Mouse (Mus musculus): ENCODE measurements at regions not wholly inside any gene's neighbourhood (a gene's known extent, or its start where the extent isn't known, plus 50 kb on each side); places are given as distances from the start of the nearest gene placed in this dataset.
"Not testable (repeated sequence)": the region's sequence is repeated elsewhere in the genome, so short reads cannot be mapped to it uniquely, and the experiment has no call there.

GRCm38 (mm10) chr15:92965556-92965955, 309.4 kb downstream of the Gxylt1 start:
- no peaks in the 10 kb centered on the region for H3K36me3 ChIP-seq (ENCODE audit: control insufficient read depth, insufficient read depth, low read length)
- no peaks in the 10 kb centered on the region for H3K9me3 ChIP-seq (ENCODE audit: control insufficient read depth, low read length)
- no peak for DNase-seq (ENCODE audit: low spot score)
- no peaks in the 10 kb centered on the region for H3K4me1 ChIP-seq (ENCODE audit: control insufficient read depth, insufficient read depth, low read length)
- ATAC-seq (ENCODE audit: insufficient number of reproducible peaks, low FRiP score, low TSS enrichment, low read depth): no peak
- no peak overlapping the region for H3K4me3 ChIP-seq (ENCODE audit: low read depth, low read length)
- no peak overlapping the region for H3K27ac ChIP-seq (replicated peaks; ENCODE audit: low read depth, low read length)
- 83% methylated on average over 1 of the region's 1 CpGs for WGBS
- H3K9ac ChIP-seq (ENCODE audit: low read length): no peak overlapping the region
- H3K4me2 ChIP-seq (ENCODE audit: low read depth, severe bottlenecking): no peak overlapping the region
- H3K27me3 ChIP-seq (ENCODE audit: control insufficient read depth, insufficient read depth, low read length): no peaks in the 10 kb centered on the region

GRCm38 (mm10) chr15:92964901-92965300, 310.1 kb downstream of the Gxylt1 start:
- DNase-seq (ENCODE audit: low spot score) (no peak), ATAC-seq (ENCODE audit: insufficient number of reproducible peaks, low FRiP score, low TSS enrichment, low read depth) (no peak)
- no peak overlapping the region for H3K9ac ChIP-seq (ENCODE audit: low read length)
- WGBS: 75% methylated on average over 3 of the region's 3 CpGs
- H3K4me1 ChIP-seq (ENCODE audit: control insufficient read depth, insufficient read depth, low read length): no peaks in the 10 kb centered on the region
- H3K36me3 ChIP-seq (ENCODE audit: control insufficient read depth, insufficient read depth, low read length): no peaks in the 10 kb centered on the region
- no peak overlapping the region for H3K4me3 ChIP-seq (ENCODE audit: low read depth, low read length)
- H3K27me3 ChIP-seq (ENCODE audit: control insufficient read depth, insufficient read depth, low read length): no peaks in the 10 kb centered on the region
- H3K4me2 ChIP-seq (ENCODE audit: low read depth, severe bottlenecking): no peak overlapping the region
- no peaks in the 10 kb centered on the region for H3K9me3 ChIP-seq (ENCODE audit: control insufficient read depth, low read length)
- no peak overlapping the region for H3K27ac ChIP-seq (replicated peaks; ENCODE audit: low read depth, low read length)

- Histone ChIP-seq H3K4me1 (ENCODE audit: control insufficient read depth, insufficient read depth, low read length) (no peaks in the 10 kb centered on the region), H3K27ac (replicated peaks; ENCODE audit: low read depth, low read length) (no peak overlapping the region), H3K4me2 (ENCODE audit: low read depth, severe bottlenecking) (no peak overlapping the region), H3K9me3 (ENCODE audit: control insufficient read depth, low read length) (no peaks in the 10 kb centered on the region), H3K9ac (ENCODE audit: low read length) (no peak overlapping the region), H3K27me3 (ENCODE audit: control insufficient read depth, insufficient read depth, low read length) (no peaks in the 10 kb centered on the region), H3K36me3 (ENCODE audit: control insufficient read depth, insufficient read depth, low read length) (no peaks in the 10 kb centered on the region), H3K4me3 (ENCODE audit: low read depth, low read length) (no peak overlapping the region)
- DNase-seq (ENCODE audit: low spot score) (no peak), ATAC-seq (ENCODE audit: insufficient number of reproducible peaks, low FRiP score, low TSS enrichment, low read depth) (no peak)
- WGBS: 54% methylated on average over 1 of the region's 1 CpGs
These were observed 310.8 kb downstream of the Gxylt1 start for GRCm38 (mm10) chr15:92964131-92964530.

GRCm38 (mm10) chr15:92950912-92951311, 324.1 kb downstream of the Gxylt1 start:
- H3K36me3 ChIP-seq (ENCODE audit: control insufficient read depth, insufficient read depth, low read length); H3K9ac ChIP-seq (ENCODE audit: low read length); DNase-seq (ENCODE audit: low spot score); ATAC-seq (ENCODE audit: insufficient number of reproducible peaks, low FRiP score, low TSS enrichment, low read depth); H3K4me3 ChIP-seq (ENCODE audit: low read depth, low read length); H3K4me1 ChIP-seq (ENCODE audit: control insufficient read depth, insufficient read depth, low read length); H3K27ac ChIP-seq (replicated peaks; ENCODE audit: low read depth, low read length); H3K4me2 ChIP-seq (ENCODE audit: low read depth, severe bottlenecking); H3K9me3 ChIP-seq (ENCODE audit: control insufficient read depth, low read length); H3K27me3 ChIP-seq (ENCODE audit: control insufficient read depth, insufficient read depth, low read length): not testable (repeated sequence)
- WGBS: 84% methylated on average over 3 of the region's 3 CpGs

GRCm38 (mm10) chr15:92946216-92946615, 328.8 kb downstream of the Gxylt1 start:
- no peaks in the 10 kb centered on the region for H3K27me3 ChIP-seq (ENCODE audit: control insufficient read depth, insufficient read depth, low read length)
- no peak overlapping the region for H3K9ac ChIP-seq (ENCODE audit: low read length)
- no peak for ATAC-seq (ENCODE audit: insufficient number of reproducible peaks, low FRiP score, low TSS enrichment, low read depth)
- no peak overlapping the region for H3K4me3 ChIP-seq (ENCODE audit: low read depth, low read length)
- H3K4me1 ChIP-seq (ENCODE audit: control insufficient read depth, insufficient read depth, low read length): no peaks in the 10 kb centered on the region
- H3K9me3 ChIP-seq (ENCODE audit: control insufficient read depth, low read length): no peaks in the 10 kb centered on the region
- no peak overlapping the region for H3K4me2 ChIP-seq (ENCODE audit: low read depth, severe bottlenecking)
- 85% methylated on average over 5 of the region's 5 CpGs for WGBS
- no peak for DNase-seq (ENCODE audit: low spot score)
- no peaks in the 10 kb centered on the region for H3K36me3 ChIP-seq (ENCODE audit: control insufficient read depth, insufficient read depth, low read length)
- H3K27ac ChIP-seq (replicated peaks; ENCODE audit: low read depth, low read length): no peak overlapping the region

- Histone ChIP-seq H3K27ac (replicated peaks; ENCODE audit: low read depth, low read length) (no peak overlapping the region), H3K36me3 (ENCODE audit: control insufficient read depth, insufficient read depth, low read length) (no peaks in the 10 kb centered on the region), H3K4me1 (ENCODE audit: control insufficient read depth, insufficient read depth, low read length) (no peaks in the 10 kb centered on the region), H3K4me2 (ENCODE audit: low read depth, severe bottlenecking) (no peak overlapping the region), H3K9ac (ENCODE audit: low read length) (no peak overlapping the region), H3K9me3 (ENCODE audit: control insufficient read depth, low read length) (no peaks in the 10 kb centered on the region), H3K27me3 (ENCODE audit: control insufficient read depth, insufficient read depth, low read length) (no peaks in the 10 kb centered on the region), H3K4me3 (ENCODE audit: low read depth, low read length) (no peak overlapping the region)
- 86% methylated on average over 8 of the region's 8 CpGs for WGBS
- DNase-seq (ENCODE audit: low spot score): no peak
- no peak for ATAC-seq (ENCODE audit: insufficient number of reproducible peaks, low FRiP score, low TSS enrichment, low read depth)
These were observed 371.2 kb downstream of the Gxylt1 start for GRCm38 (mm10) chr15:92903821-92904220.

GRCm38 (mm10) chr15:92897277-92897676, 377.7 kb downstream of the Gxylt1 start:
- DNase-seq (ENCODE audit: low spot score) (no peak), ATAC-seq (ENCODE audit: insufficient number of reproducible peaks, low FRiP score, low TSS enrichment, low read depth) (no peak)
- Histone ChIP-seq H3K27me3 (ENCODE audit: control insufficient read depth, insufficient read depth, low read length) (no peaks in the 10 kb centered on the region), H3K36me3 (ENCODE audit: control insufficient read depth, insufficient read depth, low read length) (no peaks in the 10 kb centered on the region), H3K4me1 (ENCODE audit: control insufficient read depth, insufficient read depth, low read length) (no peaks in the 10 kb centered on the region), H3K27ac (replicated peaks; ENCODE audit: low read depth, low read length) (no peak overlapping the region), H3K4me2 (ENCODE audit: low read depth, severe bottlenecking) (no peak overlapping the region), H3K4me3 (ENCODE audit: low read depth, low read length) (no peak overlapping the region), H3K9ac (ENCODE audit: low read length) (no peak overlapping the region), H3K9me3 (ENCODE audit: control insufficient read depth, low read length) (no peaks in the 10 kb centered on the region)
- WGBS: 85% methylated on average over 7 of the region's 7 CpGs

- ATAC-seq (ENCODE audit: insufficient number of reproducible peaks, low FRiP score, low TSS enrichment, low read depth): no peak
- Histone ChIP-seq H3K9me3 (ENCODE audit: control insufficient read depth, low read length) (no peaks in the 10 kb centered on the region), H3K27me3 (ENCODE audit: control insufficient read depth, insufficient read depth, low read length) (no peaks in the 10 kb centered on the region), H3K36me3 (ENCODE audit: control insufficient read depth, insufficient read depth, low read length) (no peaks in the 10 kb centered on the region), H3K27ac (replicated peaks; ENCODE audit: low read depth, low read length) (no peak overlapping the region), H3K4me2 (ENCODE audit: low read depth, severe bottlenecking) (no peak overlapping the region), H3K4me1 (ENCODE audit: control insufficient read depth, insufficient read depth, low read length) (no peaks in the 10 kb centered on the region), H3K9ac (ENCODE audit: low read length) (no peak overlapping the region), H3K4me3 (ENCODE audit: low read depth, low read length) (no peak overlapping the region)
- peak; percentile 33 for DNase-seq (ENCODE audit: low spot score)
- 71% methylated on average over 4 of the region's 4 CpGs for WGBS
These were observed 379.1 kb downstream of the Gxylt1 start for GRCm38 (mm10) chr15:92895836-92896235.

GRCm38 (mm10) chr15:92876438-92876837, 398.5 kb downstream of the Gxylt1 start:
- no peak overlapping the region for H3K4me2 ChIP-seq (ENCODE audit: low read depth, severe bottlenecking)
- no peak overlapping the region for H3K4me3 ChIP-seq (ENCODE audit: low read depth, low read length)
- H3K4me1 ChIP-seq (ENCODE audit: control insufficient read depth, insufficient read depth, low read length): no peaks in the 10 kb centered on the region
- H3K9ac ChIP-seq (ENCODE audit: low read length): no peak overlapping the region
- no peaks in the 10 kb centered on the region for H3K27me3 ChIP-seq (ENCODE audit: control insufficient read depth, insufficient read depth, low read length)
- DNase-seq (ENCODE audit: low spot score) (no peak), ATAC-seq (ENCODE audit: insufficient number of reproducible peaks, low FRiP score, low TSS enrichment, low read depth) (no peak)
- H3K9me3 ChIP-seq (ENCODE audit: control insufficient read depth, low read length): no peaks in the 10 kb centered on the region
- H3K36me3 ChIP-seq (ENCODE audit: control insufficient read depth, insufficient read depth, low read length): no peaks in the 10 kb centered on the region
- no peak overlapping the region for H3K27ac ChIP-seq (replicated peaks; ENCODE audit: low read depth, low read length)
- 85% methylated on average over 5 of the region's 5 CpGs for WGBS

Data from limb, embryonic 11.5 days (tissue).